Mouse (Mus musculus) liver, embryonic 11.5 days (tissue): ENCODE results near the gene Hsd3b1. TPM values are rescaled to one million over a fixed set of nuclear protein-coding genes. Genes with fewer than 3 reads are reported as not detected.

Experiments used
- ATAC-seq: fragments of 200-750 bp; cut with Nextera tagmentation; replicated peaks from 2 replicates; pipeline ENCODE4 v1.8.0; 2017; ENCODE audit warnings: moderate number of reproducible peaks, mild to moderate bottlenecking, moderate TSS enrichment, moderate library complexity; ENCODE audit not compliant: low FRiP score
- DNase-seq: peaks from one replicate; pipeline ENCODE4 v3.0.0-alpha.2; 2017; ENCODE audit warnings: low spot score
- H3K27ac ChIP-seq: fragments of 300-500 bp; sonication (generic); 2 replicates; pipeline ENCODE4 v1.5.1; 2014; ENCODE audit warnings: mild to moderate bottlenecking, low read depth, low read length, control low read depth
- H3K27me3 ChIP-seq: fragments of 300-500 bp; sonication (generic); replicated peaks from 2 replicates; pipeline ENCODE4 v1.6.1; 2014; ENCODE audit warnings: low read length, mixed read lengths; ENCODE audit not compliant: control insufficient read depth, insufficient read depth
- H3K36me3 ChIP-seq: fragments of 300-500 bp; sonication (generic); 2 replicates; pipeline ENCODE4 v1.6.1; 2014; ENCODE audit warnings: mild to moderate bottlenecking, low read length, moderate library complexity, mixed read lengths; ENCODE audit not compliant: control insufficient read depth, insufficient read depth
- H3K4me1 ChIP-seq: fragments of 300-500 bp; sonication (generic); replicated peaks from 2 replicates; pipeline ENCODE4 v1.6.1; 2014; ENCODE audit warnings: low read length, mixed read lengths; ENCODE audit not compliant: control insufficient read depth, insufficient read depth
- H3K4me2 ChIP-seq: fragments of 300-500 bp; sonication (generic); 2 replicates; pipeline ENCODE4 v1.6.1; 2014; ENCODE audit warnings: mild to moderate bottlenecking, control low read depth, moderate library complexity
- H3K4me3 ChIP-seq: fragments of 300-500 bp; sonication (generic); 2 replicates; pipeline ENCODE4 v1.5.1; 2014; ENCODE audit warnings: low read depth, low read length, control low read depth
- H3K9ac ChIP-seq: fragments of 300-500 bp; sonication (generic); 2 replicates; pipeline ENCODE4 v1.6.1; 2014; ENCODE audit warnings: low read depth, low read length, control low read depth
- H3K9me3 ChIP-seq: fragments of 300-500 bp; sonication (generic); 2 replicates; pipeline ENCODE4 v1.6.1; 2016; ENCODE audit warnings: low read length, inconsistent platforms, mixed read lengths; ENCODE audit not compliant: control insufficient read depth
- WGBS: fragments of 180-500 bp; shearing (Covaris S2); extraction: QIAGEN DNeasy Blood & Tissue Kit; methylation state at CpG from one replicate; pipeline ENCODE4 v1.1.7; 2014; 5-methylcytosine and 5-hydroxymethylcytosine counted together
- polyA plus RNA-seq: library from polyadenylated mRNA; unstranded; fragments of >200 nt; fragmentation: Nextera tagmentation; extraction: Ambion mirVana; gene quantifications from 2 replicates; pipeline ENCODE4 v1.2.1, GENCODE M21; 2014

Hsd3b1 gene
- polyA plus RNA-seq: 8.3 and 8.4 TPM in 2 replicates

DNA sequence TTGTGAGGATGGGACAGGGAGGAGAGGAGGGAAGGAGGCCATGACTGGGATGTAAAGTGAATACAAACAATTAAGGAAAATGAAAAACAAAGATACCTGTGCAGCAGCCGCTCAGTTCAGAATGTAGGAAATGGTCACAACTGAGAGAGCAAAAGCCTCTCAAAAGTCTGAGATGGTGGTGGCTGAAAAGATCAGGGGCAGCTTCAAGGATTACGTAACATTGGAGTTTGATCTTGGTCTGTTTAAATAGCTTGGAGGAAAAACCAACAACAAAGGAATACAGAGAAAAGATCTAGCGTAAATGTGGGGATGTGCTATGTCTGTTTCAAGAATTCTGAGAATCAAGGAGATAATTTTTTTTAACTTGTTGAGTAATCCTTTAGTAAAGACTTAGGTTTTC is at the start of gene Hsd3b1:
Gene Hsd3b1 (minus strand): TSS at position 219 of the 400 bp plus-strand sequence.
- DNase-seq (no peak), ATAC-seq (no peak)
- Histone ChIP-seq H3K4me2 (peak within 1 kb of the TSS; percentile 1; the same call in 1 of the 2 replicates), H3K27ac (peak within 1 kb of the TSS; percentile 21; the same call in 1 of the 2 replicates), H3K9ac (no peak within 1 kb of the TSS), H3K9me3 (no peaks in the 10 kb centered on the region), H3K27me3 (no peaks in the 10 kb centered on the region), H3K4me1 (peaks cover 7% of the 10 kb centered on the region), H3K4me3 (no peak within 1 kb of the TSS), H3K36me3 (no peaks in the 10 kb centered on the region)
- WGBS: 83% methylated on average over 3 of the region's 3 CpGs

DNA sequence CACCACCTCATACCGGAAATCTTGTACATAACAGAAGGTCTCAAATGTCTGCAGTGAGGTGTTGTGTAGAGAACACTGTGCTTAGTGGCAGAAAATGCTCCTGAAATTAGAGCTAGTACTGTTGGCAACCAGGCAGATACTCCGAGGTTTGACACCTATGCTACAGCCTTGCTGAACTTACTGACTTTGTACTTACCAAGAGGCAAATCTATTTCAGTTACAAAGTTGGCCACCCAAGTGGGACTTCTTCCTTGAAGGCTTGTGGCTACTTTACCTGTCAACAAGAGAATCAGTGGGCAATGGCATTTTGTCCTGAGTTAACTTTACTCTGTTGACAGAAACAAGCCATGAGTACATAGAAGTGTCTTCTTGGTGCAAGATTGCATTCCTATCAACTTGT is 38.0 kb upstream of the Hsd3b1 start:
- DNase-seq: no peak

DNA sequence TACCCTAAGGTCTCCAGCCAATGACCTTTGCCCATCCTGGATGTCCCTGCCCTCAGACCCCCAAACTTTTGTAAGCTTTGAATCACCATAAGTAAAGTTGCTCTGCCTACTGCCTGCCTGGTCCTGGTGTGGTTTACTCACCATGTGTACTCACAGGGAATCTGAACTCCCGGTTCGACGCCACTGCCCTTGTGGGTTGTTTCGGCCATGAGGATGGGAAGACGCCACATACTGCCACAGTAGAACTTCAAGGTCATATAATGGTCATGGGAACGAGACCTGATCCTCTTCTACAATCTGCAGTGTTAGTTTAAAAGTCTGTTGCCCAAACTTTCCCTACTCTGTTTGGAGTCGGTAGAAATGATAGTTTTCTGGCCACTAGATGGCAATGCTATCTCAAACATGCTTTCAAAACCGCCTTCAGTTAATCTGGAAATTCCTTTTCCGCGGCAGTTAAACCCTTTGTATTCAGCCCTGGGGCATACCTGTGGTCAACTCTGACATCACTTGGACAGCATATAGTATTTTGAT is 35.5 kb upstream of the Hsd3b1 start:
- no peaks in the 10 kb centered on the region for H3K4me1 ChIP-seq
- H3K4me3 ChIP-seq: no peak overlapping the region
- H3K9me3 ChIP-seq: no peaks in the 10 kb centered on the region
- H3K36me3 ChIP-seq: no peaks in the 10 kb centered on the region
- no peaks in the 10 kb centered on the region for H3K27me3 ChIP-seq
- DNase-seq (no peak), ATAC-seq (peak; percentile 53)
- H3K4me2 ChIP-seq: peak overlapping the region; percentile 28; the same call in 1 of the 2 replicates
- WGBS: 40% methylated on average over 10 of the region's 10 CpGs
- no peak overlapping the region for H3K9ac ChIP-seq
- no peak overlapping the region for H3K27ac ChIP-seq

More for the DNA sequence above, 38.0 kb upstream of the Hsd3b1 start:
- Histone ChIP-seq H3K27me3 (no peaks in the 10 kb centered on the region), H3K4me2 (no peak overlapping the region), H3K36me3 (no peaks in the 10 kb centered on the region), H3K9me3 (no peaks in the 10 kb centered on the region), H3K4me1 (no peaks in the 10 kb centered on the region), H3K27ac (no peak overlapping the region), H3K4me3 (no peak overlapping the region), H3K9ac (no peak overlapping the region)
- WGBS: 82% methylated on average over 2 of the region's 2 CpGs
- ATAC-seq: no peak

DNA sequence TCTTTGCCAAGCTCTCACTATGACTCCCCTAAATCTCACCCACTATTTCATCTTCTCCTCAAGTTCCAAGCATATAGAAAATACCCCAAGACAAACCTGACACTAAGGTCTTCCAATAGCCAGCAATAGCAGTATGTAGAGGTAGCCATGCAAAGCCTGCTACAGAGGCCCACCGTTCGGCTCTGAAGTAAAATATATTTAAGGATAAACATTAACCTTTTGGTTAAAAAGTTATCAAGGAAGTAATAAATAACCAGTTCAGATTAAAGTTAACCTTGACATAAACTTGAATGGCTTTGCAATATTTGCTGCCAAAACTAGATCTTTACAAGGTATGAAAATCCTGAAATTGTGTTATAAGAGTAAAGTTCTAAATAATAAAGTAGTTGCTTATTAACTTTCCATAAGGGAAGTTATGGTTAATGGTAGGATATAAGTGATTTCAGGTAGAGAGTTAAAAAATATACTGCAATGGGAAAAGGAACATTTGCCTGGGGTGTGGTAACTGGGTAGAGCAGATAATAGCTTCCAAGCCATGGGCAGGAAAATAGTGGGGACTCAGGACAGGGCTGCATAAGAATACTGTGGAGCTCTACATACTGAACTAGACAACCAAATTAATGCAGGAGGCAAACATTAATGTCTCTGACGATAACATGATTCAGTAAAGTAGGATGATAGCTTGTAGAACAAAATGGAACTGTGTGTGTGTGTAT is 33.6 kb upstream of the Hsd3b1 start, which contains the start of gene Hao2:
Gene Hao2 (minus strand): TSS at position 183 of the 716 bp plus-strand sequence.
- no peak within 1 kb of the TSS for H3K9ac ChIP-seq
- no peak within 1 kb of the TSS for H3K4me3 ChIP-seq
- H3K4me1 ChIP-seq: no peaks in the 10 kb centered on the region
- H3K27me3 ChIP-seq: no peaks in the 10 kb centered on the region
- 82% methylated on average over 3 of the region's 3 CpGs for WGBS
- no peak within 1 kb of the TSS for H3K4me2 ChIP-seq
- H3K27ac ChIP-seq: no peak within 1 kb of the TSS
- H3K9me3 ChIP-seq: no peaks in the 10 kb centered on the region
- DNase-seq (no peak), ATAC-seq (no peak)
- no peaks in the 10 kb centered on the region for H3K36me3 ChIP-seq

DNA sequence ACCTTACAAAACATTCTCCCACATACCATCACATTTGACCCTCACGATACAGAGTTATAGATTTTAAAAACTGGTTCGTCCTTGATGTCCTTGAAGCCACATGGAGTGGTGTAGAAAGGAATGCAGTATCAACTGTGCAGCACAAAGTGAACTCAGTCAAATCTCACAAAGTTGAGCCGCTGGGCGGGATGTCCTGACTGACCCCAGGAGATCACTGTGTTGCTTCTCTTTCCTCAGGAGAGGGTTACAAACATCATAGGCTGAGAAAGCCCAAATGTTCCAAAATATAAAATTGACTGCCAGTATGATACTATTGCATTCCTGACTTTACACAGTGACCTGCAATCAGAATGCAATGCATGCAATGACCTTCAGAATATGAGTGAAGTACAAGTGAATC is 30.8 kb upstream of the Hsd3b1 start:
- Histone ChIP-seq H3K27ac (no peak overlapping the region), H3K4me1 (no peaks in the 10 kb centered on the region), H3K4me3 (no peak overlapping the region), H3K4me2 (no peak overlapping the region), H3K36me3 (no peaks in the 10 kb centered on the region), H3K27me3 (no peaks in the 10 kb centered on the region), H3K9me3 (no peaks in the 10 kb centered on the region), H3K9ac (no peak overlapping the region)
- DNase-seq (no peak), ATAC-seq (no peak)
- WGBS: 73% methylated on average over 4 of the region's 4 CpGs

DNA sequence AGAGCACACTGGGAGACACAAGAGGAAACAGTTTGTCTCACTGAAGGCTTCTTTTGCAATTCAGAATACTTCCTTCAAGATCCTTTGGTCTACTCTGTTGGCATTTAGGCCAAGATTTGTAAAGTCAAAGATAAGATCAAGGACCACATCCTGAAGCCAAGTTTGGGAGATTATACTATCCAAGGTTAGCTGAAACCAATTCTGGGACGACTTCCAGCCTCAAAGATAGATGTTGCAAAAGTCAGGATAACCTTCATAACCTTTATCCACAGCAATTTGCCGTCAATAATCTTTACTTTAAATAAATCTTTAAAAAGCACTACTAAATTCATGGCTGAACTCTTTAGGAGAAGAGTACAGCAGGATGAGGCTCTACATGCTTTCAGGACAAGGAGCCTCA is 28.6 kb upstream of the Hsd3b1 start:
- Histone ChIP-seq H3K27ac (no peak overlapping the region), H3K9me3 (no peaks in the 10 kb centered on the region), H3K27me3 (no peaks in the 10 kb centered on the region), H3K9ac (no peak overlapping the region), H3K4me1 (no peaks in the 10 kb centered on the region), H3K4me2 (no peak overlapping the region), H3K4me3 (no peak overlapping the region), H3K36me3 (no peaks in the 10 kb centered on the region)
- WGBS: 60% methylated on average over 2 of the region's 2 CpGs
- ATAC-seq (no peak), DNase-seq (no peak)

DNA sequence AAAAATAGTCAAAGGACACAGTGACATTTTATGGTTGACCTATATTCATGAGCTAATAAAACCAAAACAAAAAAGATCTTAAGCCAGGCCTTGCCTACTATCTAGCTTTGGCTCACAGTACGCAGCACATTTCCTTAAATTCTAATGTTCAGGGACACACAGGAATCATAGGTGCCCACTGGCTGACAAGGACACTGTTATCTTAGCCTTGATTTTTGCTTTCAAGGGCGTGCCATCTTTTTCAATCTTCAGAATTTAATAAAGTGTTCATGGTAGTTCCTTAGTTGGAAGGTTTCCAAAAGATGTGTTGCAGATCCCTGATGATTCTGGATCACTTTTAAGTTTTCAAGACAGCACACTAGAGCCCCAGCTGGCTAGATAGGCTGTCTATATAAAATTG is 21.2 kb upstream of the Hsd3b1 start:
- DNase-seq (no peak), ATAC-seq (no peak)
- Histone ChIP-seq H3K9me3 (no peaks in the 10 kb centered on the region), H3K27me3 (no peaks in the 10 kb centered on the region), H3K36me3 (no peaks in the 10 kb centered on the region), H3K4me2 (no peak overlapping the region), H3K9ac (no peak overlapping the region), H3K4me3 (no peak overlapping the region), H3K4me1 (no peaks in the 10 kb centered on the region), H3K27ac (no peak overlapping the region)
- 84% methylated on average over 2 of the region's 2 CpGs for WGBS

DNA sequence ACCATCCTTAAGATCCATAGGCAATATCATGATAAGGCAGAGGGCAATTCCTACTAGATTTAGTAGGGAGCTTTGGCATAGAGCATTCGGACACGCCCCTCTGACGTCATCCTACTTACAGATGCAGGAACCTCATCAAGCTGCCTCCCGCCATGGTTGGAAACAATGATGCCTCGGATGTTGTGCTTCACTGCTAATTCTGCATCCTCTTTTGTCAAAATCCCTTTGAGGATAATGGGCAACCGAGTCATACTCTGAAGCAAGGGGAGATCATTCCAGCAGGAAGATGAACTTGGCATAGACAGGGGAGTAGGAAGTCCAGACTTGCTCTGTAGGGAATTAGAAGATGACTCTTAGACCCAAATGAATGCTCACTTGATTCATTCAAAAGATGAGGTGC is 20.6 kb upstream of the Hsd3b1 start:
- H3K9me3 ChIP-seq: no peaks in the 10 kb centered on the region
- H3K4me2 ChIP-seq: no peak overlapping the region
- no peak overlapping the region for H3K4me3 ChIP-seq
- no peak overlapping the region for H3K9ac ChIP-seq
- H3K27ac ChIP-seq: no peak overlapping the region
- DNase-seq (no peak), ATAC-seq (no peak)
- no peaks in the 10 kb centered on the region for H3K27me3 ChIP-seq
- no peaks in the 10 kb centered on the region for H3K36me3 ChIP-seq
- 76% methylated on average over 6 of the region's 6 CpGs for WGBS
- H3K4me1 ChIP-seq: no peaks in the 10 kb centered on the region

DNA sequence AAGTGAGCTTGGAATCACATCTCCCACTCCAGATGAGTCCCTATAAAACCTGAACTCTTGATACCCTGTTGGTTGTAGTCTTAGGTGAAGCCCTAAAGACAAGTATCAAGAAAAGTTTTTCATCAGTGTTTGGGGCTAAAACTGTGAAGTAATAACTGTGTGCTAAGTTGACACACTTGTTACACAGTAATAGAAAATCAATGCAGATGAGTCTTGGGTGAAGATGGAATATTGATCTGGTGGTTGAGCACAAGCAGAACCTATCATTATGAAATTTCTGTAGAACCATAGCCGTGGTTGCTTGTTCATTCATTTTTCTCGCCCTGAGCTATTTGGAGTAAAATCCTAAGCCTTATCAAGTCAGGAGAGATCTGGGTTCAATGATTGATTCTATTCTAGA is 8.6 kb upstream of the Hsd3b1 start:
- H3K4me1 ChIP-seq: no peaks in the 10 kb centered on the region
- 78% methylated on average over 2 of the region's 2 CpGs for WGBS
- H3K27me3 ChIP-seq: no peaks in the 10 kb centered on the region
- DNase-seq: no peak
- H3K9me3 ChIP-seq: no peaks in the 10 kb centered on the region
- no peak overlapping the region for H3K27ac ChIP-seq
- ATAC-seq: no peak
- no peak overlapping the region for H3K9ac ChIP-seq
- H3K4me3 ChIP-seq: no peak overlapping the region
- H3K36me3 ChIP-seq: no peaks in the 10 kb centered on the region
- no peak overlapping the region for H3K4me2 ChIP-seq
